Mouse (Mus musculus) brain, embryonic 14.5 days (tissue): ENCODE data around the gene Vps8.

Experiments used
- CTCF ChIP-seq: fragments of 200-500 bp; IDR thresholded peaks from 2 replicates; pipeline ENCODE4 v1.5.1; 2012; ENCODE audit warnings: inconsistent platforms, mild to moderate bottlenecking, moderate library complexity, borderline replicate concordance; ENCODE audit not compliant: insufficient read depth, insufficient read length; ENCODE audit errors: extremely low read depth
- POLR2A ChIP-seq: fragments of 200-500 bp; IDR thresholded peaks from 2 replicates; pipeline ENCODE4 v1.6.1; 2012; ENCODE audit warnings: mild to moderate bottlenecking, inconsistent platforms, borderline replicate concordance; ENCODE audit not compliant: poor library complexity, insufficient read depth, insufficient read length, severe bottlenecking; ENCODE audit errors: extremely low read depth

DNA sequence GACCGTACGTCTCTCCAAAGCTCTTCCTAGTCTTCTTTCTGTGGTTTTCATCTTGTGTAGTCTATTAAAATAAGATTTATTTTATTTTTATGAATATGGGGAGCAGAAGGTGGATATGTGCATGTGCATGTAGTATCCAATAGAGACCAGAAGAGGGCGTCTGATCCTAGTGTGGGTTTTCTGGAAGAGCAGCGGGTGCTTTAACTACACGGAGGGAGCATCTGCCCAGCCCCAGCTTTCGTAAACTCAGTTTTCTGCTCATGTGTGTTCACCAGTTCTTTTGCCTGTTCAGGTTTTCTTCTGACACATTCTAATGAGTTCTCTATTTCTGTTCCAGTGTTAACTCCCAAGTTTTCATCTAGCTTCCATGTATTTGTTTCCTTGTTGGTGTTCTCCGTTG, 192.9 kb downstream of the Vps8 start:
- TF ChIP-seq CTCF (peak; percentile 54; the same call in 1 of the 2 replicates), POLR2A (no peak)
